Mouse (Mus musculus): ENCODE results near the gene AL732309.1.

- no peak for TF ChIP-seq EP300 (IDR thresholded peaks at IDR 0.05; ENCODE audit: low read depth in 1 of 2, low read length in 2 of 2)
- no peak for TF ChIP-seq POLR2AphosphoS2 (IDR thresholded peaks at IDR 0.05; ENCODE audit: low read length)
- no peak for TF ChIP-seq ZKSCAN1 (IDR thresholded peaks at IDR 0.05; ENCODE audit: low read depth, low read length)
- no peak for TF ChIP-seq CTCF (IDR thresholded peaks at IDR 0.05 in 2 of 3, conservative IDR thresholded peaks at IDR 0.05 in 1 of 3; ENCODE audit: control insufficient read depth in 1 of 3, insufficient read depth in 1 of 3, low read depth in 2 of 3, low read length in 3 of 3, poor library complexity in 1 of 3, severe bottlenecking in 1 of 3)
- no peak for TF ChIP-seq POLR2A (IDR thresholded peaks at IDR 0.05; ENCODE audit: control insufficient read depth in 1 of 2, insufficient read depth in 1 of 2, low read depth in 1 of 2, low read length in 2 of 2, poor library complexity in 1 of 2)
- no peak for TF ChIP-seq MAX (IDR thresholded peaks at IDR 0.05; ENCODE audit: low read length)
- no peak for TF ChIP-seq MYC (IDR thresholded peaks at IDR 0.05; ENCODE audit: low read depth, low read length)
- TF ChIP-seq ETS1 (IDR thresholded peaks at IDR 0.05; ENCODE audit: low read depth, low read length) = no peak
- TF ChIP-seq MXI1 (IDR thresholded peaks at IDR 0.05; ENCODE audit: low read depth, low read length) = no peak
- TF ChIP-seq E2F4 (IDR thresholded peaks at IDR 0.05; ENCODE audit: borderline replicate concordance, low read depth, low read length) = no peak
- TF ChIP-seq GATA1 (IDR thresholded peaks at IDR 0.05; ENCODE audit: low read depth, low read length) = no peak
- no peak for TF ChIP-seq TCF12 (IDR thresholded peaks at IDR 0.05; ENCODE audit: low read depth, low read length)
Measured at GRCm38 (mm10) chr2:25229582-25229981, 17.1 kb downstream of the AL732309.1 start.
